Mouse (Mus musculus): ENCODE data around the gene Safb2. TPM values are rescaled to one million over a fixed set of nuclear protein-coding genes. Genes with fewer than 3 reads are reported as not detected.

Gene Safb2
- total RNA-seq, 2 experiments from 2014 or later = 40.4 to 44.0 TPM

DNA sequence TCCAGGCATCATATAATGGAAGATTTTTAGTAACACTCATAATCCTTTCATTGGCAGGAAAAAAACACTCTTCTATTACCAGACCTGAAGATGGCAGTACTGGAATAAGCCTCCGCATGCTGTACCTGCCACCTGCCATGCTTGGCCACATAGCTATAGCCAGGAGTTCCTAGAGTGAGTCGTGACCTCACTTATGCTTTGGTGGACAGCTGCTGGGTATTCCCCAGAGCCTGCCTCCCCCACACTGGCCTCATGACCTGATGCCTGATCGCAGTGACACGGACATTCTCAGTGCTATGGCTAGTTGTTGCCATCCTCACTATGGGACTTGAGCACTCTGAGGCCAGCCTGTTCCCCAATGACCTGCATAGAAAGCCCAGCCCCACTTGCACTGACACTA is 14.1 kb downstream of the Safb2 start:
- intact Hi-C loops (cut with DNase I) = no loop called here

GRCm38 (mm10) chr17:56567370-56567769 is 17.0 kb downstream of the Safb2 start:
- DNase-seq (ENCODE audit: low spot score) = no peak
- intact Hi-C loops (cut with DNase I) = no loop called here

More for the DNA sequence above, 14.1 kb downstream of the Safb2 start:
- DNase-seq (ENCODE audit: low spot score) = no peak

DNA sequence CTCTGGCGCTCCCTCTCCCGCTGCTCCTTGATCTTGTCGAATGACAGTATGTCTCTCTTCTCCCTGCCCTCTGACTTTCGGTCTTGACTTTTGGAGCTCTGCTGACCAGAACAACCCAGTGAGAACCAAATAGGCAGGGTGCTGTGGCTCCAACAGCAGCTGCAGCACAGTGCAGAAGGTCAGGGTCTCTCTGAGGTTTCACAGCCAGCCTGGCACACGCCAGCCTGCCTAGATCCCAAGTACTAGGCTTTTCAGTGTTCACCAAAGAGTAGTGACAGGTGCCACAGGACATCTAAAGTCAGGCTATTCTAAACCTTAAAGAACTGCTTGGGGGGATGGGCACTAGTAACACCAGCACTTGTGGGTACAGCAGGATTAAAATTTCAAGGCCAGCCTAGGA is 17.5 kb downstream of the Safb2 start:
- no peak for DNase-seq (ENCODE audit: low spot score)
- intact Hi-C loops (cut with DNase I) = no loop called here

DNA sequence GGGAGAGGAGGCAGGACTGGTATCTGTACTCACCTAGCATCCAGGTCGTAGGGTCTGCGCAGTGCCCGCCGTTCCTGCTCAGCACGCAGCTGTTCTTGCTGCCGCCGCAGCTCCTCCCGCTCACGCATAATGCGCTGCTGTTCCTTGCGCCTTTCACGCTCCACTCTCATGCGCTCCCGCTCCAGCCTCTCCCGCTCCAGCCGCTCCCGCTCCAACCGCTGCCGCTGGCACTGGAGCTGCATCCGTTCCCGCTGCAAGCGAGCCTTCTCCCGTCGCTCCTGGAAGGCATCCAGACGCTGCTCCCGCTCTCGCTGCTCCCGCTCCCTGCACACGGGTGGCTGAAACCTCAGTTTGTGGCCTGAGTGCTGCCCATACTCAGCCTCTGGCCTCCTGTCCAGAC is 18.1 kb downstream of the Safb2 start:
- intact Hi-C loops (cut with DNase I) = no loop called here
- DNase-seq (ENCODE audit: low spot score) = no peak

GRCm38 (mm10) chr17:56561866-56562265 is 22.5 kb downstream of the Safb2 start:
- intact Hi-C loops (cut with DNase I) = no loop called here
- no peak for DNase-seq (ENCODE audit: low spot score)

GRCm38 (mm10) chr17:56560131-56560530 is 24.3 kb downstream of the Safb2 start:
- DNase-seq (ENCODE audit: low spot score) = no peak
- intact Hi-C loops (cut with DNase I) = no loop called here

DNA sequence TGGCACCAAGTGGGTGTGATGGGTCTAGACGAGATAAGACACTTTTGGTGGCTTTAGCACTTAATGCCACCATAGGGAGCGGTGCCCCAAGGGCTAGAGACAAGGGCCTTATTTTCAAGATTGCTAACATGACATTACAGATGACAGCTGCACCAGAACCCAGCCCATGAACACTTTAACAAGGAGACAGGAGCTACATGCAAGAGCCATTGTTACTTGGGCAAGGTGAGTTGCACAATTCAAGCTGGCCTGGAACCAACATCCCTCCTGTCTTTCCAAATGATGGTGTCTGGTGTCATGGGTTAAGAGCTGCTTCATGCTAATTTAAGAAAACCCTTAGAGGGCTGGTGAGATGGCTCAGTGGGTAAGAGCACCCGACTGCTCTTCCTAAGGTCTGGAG is 25.0 kb downstream of the Safb2 start:
- no peak for DNase-seq (ENCODE audit: low spot score)
- intact Hi-C loops (cut with DNase I) = loop anchor here (5.0 kb wide), 1 partner anchor 108 kb away; no protein-coding TSS in a partner anchor

GRCm38 (mm10) chr17:56558448-56558847 is 25.9 kb downstream of the Safb2 start:
- no peak for DNase-seq (ENCODE audit: low spot score)
- intact Hi-C loops (cut with DNase I) = loop anchor here (5.0 kb wide), 1 partner anchor 109 kb away; no protein-coding TSS in a partner anchor

DNA sequence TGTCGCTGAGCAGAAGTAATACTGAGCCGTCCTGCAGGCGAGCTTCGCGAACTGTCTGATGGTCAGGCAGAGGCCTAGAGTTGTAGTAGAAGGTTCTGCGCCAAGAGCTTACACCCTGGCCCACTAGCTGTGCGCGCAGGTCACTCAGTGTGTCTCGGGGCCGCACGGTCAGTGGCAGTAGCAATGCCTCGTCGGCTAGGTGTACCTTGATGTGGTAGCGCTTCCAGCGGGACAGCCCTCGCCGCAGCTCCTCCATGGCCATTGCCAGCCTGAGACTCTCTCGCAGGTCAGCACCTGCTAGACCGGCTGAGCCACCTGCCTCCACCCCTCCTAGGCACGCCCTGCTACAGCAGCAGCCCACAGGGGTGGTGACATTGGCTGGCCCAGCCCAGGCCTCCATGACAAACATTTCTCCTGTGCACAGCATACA is 30.2 kb downstream of the Safb2 start, which contains the start of gene Gm20219:
Gm20219 (minus strand) TSS at position 266 of the 430 bp plus-strand sequence.
- no peak for DNase-seq (ENCODE audit: low spot score)
- intact Hi-C loops (cut with DNase I) = loop anchor here (5.0 kb wide), 2 partner anchors 52 to 132 kb away; no protein-coding TSS in a partner anchor

DNA sequence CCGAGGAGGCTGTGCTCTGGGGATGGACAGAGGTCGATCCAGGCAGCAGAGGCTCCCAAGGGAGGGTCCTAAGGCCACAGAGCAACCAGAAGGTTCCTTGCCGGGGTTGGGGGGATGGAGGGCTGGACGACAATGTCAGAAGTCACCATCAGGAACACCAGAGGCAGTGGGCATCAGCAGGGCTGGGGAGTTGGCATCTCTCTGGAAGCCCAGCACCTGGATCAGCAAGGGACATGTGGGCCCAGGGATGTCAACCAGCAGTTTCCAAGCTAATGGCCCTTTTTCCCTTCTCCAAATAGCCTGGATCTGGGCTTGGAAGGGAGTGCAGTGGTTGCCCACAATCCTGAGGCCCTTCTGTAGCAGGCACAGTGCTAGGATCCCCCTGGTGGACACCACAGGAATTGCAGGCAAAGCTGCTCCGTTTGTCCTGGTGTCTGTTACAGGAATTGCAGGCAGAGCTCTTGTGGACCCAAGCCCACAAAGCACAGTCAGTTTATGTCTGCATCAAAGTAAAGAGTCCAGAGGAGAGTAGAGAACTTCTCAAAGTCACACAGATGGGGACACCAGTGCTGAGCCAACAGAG is 31.5 kb downstream of the Safb2 start:
- intact Hi-C loops (cut with DNase I) = loop anchor here (1.0 to 5.0 kb wide), 3 partner anchors 51 to 196 kb away; no protein-coding TSS in a partner anchor
- no peak for DNase-seq (ENCODE audit: low spot score)

DNA sequence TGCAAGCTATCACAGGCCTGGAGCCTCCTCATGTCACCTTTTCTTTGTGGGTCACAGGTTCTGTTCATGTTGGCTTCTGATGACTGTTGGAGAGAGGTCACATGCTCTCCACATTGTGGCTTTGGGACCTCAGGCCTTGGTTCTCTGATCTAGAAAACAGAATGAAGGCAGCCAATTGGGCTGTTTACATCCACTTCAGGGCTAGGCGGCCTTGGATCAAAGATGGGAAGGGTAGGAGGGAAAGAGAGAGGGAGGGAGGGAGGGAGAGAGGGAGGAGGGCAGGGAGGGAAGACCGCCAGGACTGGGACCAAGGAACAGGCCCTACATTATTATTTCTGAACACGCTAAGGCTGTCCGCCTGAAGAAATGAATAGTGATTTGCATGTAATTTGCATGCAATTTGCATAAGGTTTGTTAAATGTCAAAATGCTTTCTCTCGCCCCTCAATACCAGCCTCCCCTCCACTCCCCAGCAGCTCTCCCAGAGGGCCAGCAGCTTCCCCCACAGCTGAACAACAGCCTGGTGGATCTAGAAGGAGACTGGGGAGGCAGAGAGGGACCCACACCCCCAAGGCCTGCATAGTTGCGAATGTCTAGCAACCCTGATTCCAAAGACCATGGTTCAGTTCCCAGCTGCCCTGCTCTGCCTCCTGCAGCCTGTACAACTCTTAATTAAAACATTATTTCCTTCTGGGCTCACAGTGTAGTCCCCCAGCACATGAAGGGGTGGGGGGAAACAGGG is 32.4 kb downstream of the Safb2 start:
- DNase-seq (ENCODE audit: low spot score) = no peak
- intact Hi-C loops (cut with DNase I) = loop anchor here (5.0 kb wide), 2 partner anchors 50 to 130 kb away; no protein-coding TSS in a partner anchor

DNA sequence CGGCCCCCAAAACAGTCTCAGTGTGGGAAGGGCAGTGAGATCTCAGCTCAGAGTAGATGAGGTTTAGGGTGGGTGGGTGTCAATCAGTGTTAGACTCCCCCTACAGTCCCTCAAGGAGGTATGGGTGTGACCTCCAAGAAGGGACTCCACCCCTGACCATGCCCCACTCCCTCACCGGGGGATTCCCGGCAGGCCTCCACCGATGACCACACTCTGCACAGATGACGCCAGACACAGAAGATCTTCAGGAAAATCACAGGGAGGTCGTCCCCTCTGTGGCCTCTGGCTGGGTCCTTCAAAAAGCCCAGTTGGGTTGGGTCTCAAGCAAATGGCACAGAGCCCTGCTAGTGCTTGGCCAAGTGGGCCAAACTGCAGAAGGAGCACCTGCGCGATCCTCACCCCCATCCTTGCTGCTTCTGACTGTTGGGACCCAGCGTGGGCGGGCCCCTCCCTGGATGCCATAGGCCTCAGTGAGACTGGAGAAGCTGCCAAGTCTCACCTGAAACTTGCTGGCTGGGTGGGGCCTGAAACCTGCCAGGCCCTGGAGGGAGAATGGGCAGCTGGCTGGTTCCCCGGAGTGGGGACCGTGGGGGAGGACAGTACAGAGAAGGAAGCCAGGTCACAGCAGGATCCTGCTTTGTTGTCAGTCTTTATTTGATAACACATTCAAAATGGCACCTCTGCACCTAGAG is 33.5 kb downstream of the Safb2 start:
- no peak for DNase-seq (ENCODE audit: low spot score)

DNA sequence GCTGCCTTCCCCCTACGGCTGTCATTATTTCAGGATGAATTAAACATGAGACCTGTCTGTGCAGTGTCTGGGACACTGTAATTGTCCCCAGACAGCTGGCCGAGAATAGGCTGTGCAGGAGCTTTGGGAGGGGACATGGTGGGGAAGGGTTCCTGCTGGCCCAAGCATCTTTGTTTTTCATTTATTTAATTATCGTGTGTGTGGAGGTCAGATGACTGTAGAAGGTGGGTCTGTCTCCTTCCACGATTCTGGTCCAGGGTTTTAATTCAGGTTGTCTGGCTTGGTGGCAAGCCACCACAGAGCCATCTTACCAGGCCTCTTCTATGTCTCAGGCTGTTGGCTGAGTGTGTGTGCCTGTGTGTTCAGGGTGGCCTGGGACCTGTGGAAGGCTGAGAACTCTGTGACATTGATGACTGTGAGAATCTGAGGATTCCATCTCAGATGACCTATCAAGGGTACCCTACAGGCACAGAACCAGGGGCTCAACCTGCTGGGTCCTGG is 35.7 kb downstream of the Safb2 start:
- DNase-seq (ENCODE audit: low spot score) = no peak
- intact Hi-C loops (cut with DNase I) = no loop called here

More for the DNA sequence above, 33.5 kb downstream of the Safb2 start:
- intact Hi-C loops (cut with DNase I) = loop anchor here (5.0 kb wide), 2 partner anchors 49 to 129 kb away; no protein-coding TSS in a partner anchor

GRCm38 (mm10) chr17:56547846-56548604 is 36.4 kb downstream of the Safb2 start:
- DNase-seq (ENCODE audit: low spot score) = no peak
- intact Hi-C loops (cut with DNase I) = no loop called here

GRCm38 (mm10) chr17:56547116-56547845 is 37.1 kb downstream of the Safb2 start:
- no peak for DNase-seq (ENCODE audit: low spot score)
- intact Hi-C loops (cut with DNase I) = no loop called here

- DNase-seq (ENCODE audit: low spot score) = no peak
- intact Hi-C loops (cut with DNase I) = no loop called here
Observed at GRCm38 (mm10) chr17:56546576-56546975, 37.8 kb downstream of the Safb2 start.

- intact Hi-C loops (cut with DNase I) = no loop called here
- no peak for DNase-seq (ENCODE audit: low spot score)
Observed at GRCm38 (mm10) chr17:56545945-56546344, 38.4 kb downstream of the Safb2 start.

DNA sequence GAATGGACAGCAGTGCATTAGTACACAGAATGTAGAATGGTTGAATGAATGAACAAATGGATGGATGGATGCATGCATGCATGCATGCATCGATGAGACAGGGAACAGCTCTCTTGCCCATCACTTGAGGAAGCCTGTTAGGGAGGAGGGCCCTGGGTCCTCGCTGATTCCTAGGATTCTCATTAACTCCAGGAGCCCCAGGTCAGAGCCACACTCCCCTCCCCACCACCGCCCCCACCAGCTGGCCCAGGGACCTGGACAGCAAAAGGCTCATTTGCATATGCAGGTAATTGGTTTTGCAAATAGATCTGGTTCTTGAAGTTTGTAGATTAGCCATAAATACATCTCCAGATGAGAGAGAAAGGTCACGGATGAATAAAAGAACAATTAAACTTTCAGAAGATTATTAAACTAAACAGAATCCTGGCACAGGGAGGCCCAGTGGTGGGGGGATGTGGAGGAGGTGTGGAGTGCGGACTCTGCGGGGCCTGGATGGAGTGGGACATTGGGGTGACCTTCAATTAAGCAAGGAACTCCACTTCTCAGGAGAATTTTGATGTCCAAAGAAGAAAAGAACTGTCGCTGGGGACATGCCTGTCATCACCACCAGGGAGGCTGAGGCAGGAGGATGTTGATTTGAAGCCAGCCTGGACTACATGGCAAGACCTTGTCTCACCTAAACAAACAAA is 39.5 kb downstream of the Safb2 start:
- no peak for DNase-seq (ENCODE audit: low spot score)
- intact Hi-C loops (cut with DNase I) = loop anchor here (5.0 kb wide), 1 partner anchor 53 kb away; no protein-coding TSS in a partner anchor
